Mouse (Mus musculus) liver, postnatal 0 days (tissue): ENCODE results near the gene Gm42421.
A peak's percentile ranks its signal among the peaks of the same experiment; 100 is the strongest.

Experiments
- CTCF ChIP-seq: sonication (generic); IDR thresholded peaks from 2 replicates; pipeline ENCODE4 v1.5.1; 2016; ENCODE audit warnings: antibody characterized with exemption, low read depth
- EP300 ChIP-seq: IDR thresholded peaks from 2 replicates; pipeline ENCODE4 v1.6.1; 2016; ENCODE audit warnings: antibody characterized with exemption, low read depth, mild to moderate bottlenecking

GRCm38 (mm10) chr5:143924781-143925452, 3.1 kb upstream of the Gm42421 start:
- no peak for TF ChIP-seq CTCF
- peak; percentile 66 for TF ChIP-seq EP300
